Mouse (Mus musculus) T-helper 1 cell (primary cell): ENCODE measurements around the gene Gpr137b.
"Not testable (repeated sequence)": the region's sequence is repeated elsewhere in the genome, so short reads cannot be mapped to it uniquely, and the experiment has no call there.

ENCODE experiments used
- in situ Hi-C: fragments of 300-600 bp; cut with MboI, MseI; formaldehyde crosslinking; loops from one replicate; pipeline ENCODE4 v1.15.1; 2025; ENCODE audit warnings: high pct_unique_total_duplicates

The Gpr137b gene

GRCm38 (mm10) chr13:13393228-13394095, at the start of gene Gpr137b:
TSS of gene Gpr137b (minus strand) at chr13:13394014.
- in situ Hi-C loops, result loop anchor here (25.0 kb wide), 2 partner anchors 931 to 1031 kb away; partner anchors contain the start of gene Lgals8

- in situ Hi-C loops, result not testable (repeated sequence)
Measured at GRCm38 (mm10) chr13:13438112-13438953, 44.5 kb upstream of the Gpr137b start.

- in situ Hi-C loops, result not testable (repeated sequence)
Measured at GRCm38 (mm10) chr13:13437460-13438015, 43.7 kb upstream of the Gpr137b start, which contains the start of gene Nid1. TSS of gene Nid1 (plus strand) at chr13:13437551.

GRCm38 (mm10) chr13:13436161-13436560, 42.3 kb upstream of the Gpr137b start:
- in situ Hi-C loops, result not testable (repeated sequence)

- in situ Hi-C loops, result loop anchor here (5.0 kb wide), 1 partner anchor 736 kb away; no protein-coding TSS in a partner anchor
Measured at GRCm38 (mm10) chr13:13423301-13423700, 29.5 kb upstream of the Gpr137b start.

GRCm38 (mm10) chr13:13418859-13419258, 25.0 kb upstream of the Gpr137b start:
- in situ Hi-C loops, result not testable (repeated sequence)

- in situ Hi-C loops, result not testable (repeated sequence)
Measured at GRCm38 (mm10) chr13:13416007-13416337, 22.2 kb upstream of the Gpr137b start.

GRCm38 (mm10) chr13:13415120-13416006, 21.5 kb upstream of the Gpr137b start:
- in situ Hi-C loops, result not testable (repeated sequence)

- in situ Hi-C loops, result no loop called here
Measured at GRCm38 (mm10) chr13:13414206-13414605, 20.4 kb upstream of the Gpr137b start.

- in situ Hi-C loops, result not testable (repeated sequence)
Measured at GRCm38 (mm10) chr13:13405511-13405910, 11.7 kb upstream of the Gpr137b start.

GRCm38 (mm10) chr13:13404517-13405155, 10.8 kb upstream of the Gpr137b start:
- in situ Hi-C loops, result loop anchor here (5.0 kb wide), 1 partner anchor 742 kb away; no protein-coding TSS in a partner anchor

- in situ Hi-C loops, result loop anchor here (5.0 kb wide), 1 partner anchor 742 kb away; no protein-coding TSS in a partner anchor
Measured at GRCm38 (mm10) chr13:13403839-13404238, 10.0 kb upstream of the Gpr137b start.

- in situ Hi-C loops, result loop anchor here (5.0 kb wide), 1 partner anchor 741 kb away; no protein-coding TSS in a partner anchor
Measured at GRCm38 (mm10) chr13:13403366-13403765, 9.6 kb upstream of the Gpr137b start.

- in situ Hi-C loops, result loop anchor here (5.0 kb wide), 1 partner anchor 741 kb away; no protein-coding TSS in a partner anchor
Measured at GRCm38 (mm10) chr13:13402818-13403217, 9.0 kb upstream of the Gpr137b start.

GRCm38 (mm10) chr13:13400851-13401250, 7.0 kb upstream of the Gpr137b start:
- in situ Hi-C loops, result loop anchor here (5.0 kb wide), 1 partner anchor 739 kb away; no protein-coding TSS in a partner anchor

- in situ Hi-C loops, result loop anchor here (25.0 kb wide), 2 partner anchors 932 to 1032 kb away; partner anchors contain the start of gene Lgals8
Measured at GRCm38 (mm10) chr13:13394096-13394395, 232 bp upstream of the Gpr137b start.

- in situ Hi-C loops, result loop anchor here (25.0 kb wide), 2 partner anchors 916 to 1016 kb away; partner anchors contain the start of gene Lgals8
Measured at GRCm38 (mm10) chr13:13378168-13378859, 15.5 kb downstream of the Gpr137b start.

- in situ Hi-C loops, result loop anchor here (25.0 kb wide), 2 partner anchors 915 to 1015 kb away; partner anchors contain the start of gene Lgals8
Measured at GRCm38 (mm10) chr13:13377180-13377579, 16.6 kb downstream of the Gpr137b start.

GRCm38 (mm10) chr13:13373965-13374364, 19.8 kb downstream of the Gpr137b start:
- in situ Hi-C loops, result loop anchor here (5.0 kb wide), 1 partner anchor 747 kb away; no protein-coding TSS in a partner anchor
